Mouse (Mus musculus) midbrain, postnatal 0 days (tissue): ENCODE measurements around the gene Ppcdc. TPM values are rescaled to one million over a fixed set of nuclear protein-coding genes. Genes with fewer than 3 reads are reported as not detected.

Experiments used
- ATAC-seq: fragments of 200-750 bp; cut with Nextera tagmentation; 2 replicates; pipeline ENCODE4 v1.8.0; 2017; ENCODE audit warnings: moderate number of reproducible peaks, mild to moderate bottlenecking, moderate TSS enrichment, moderate library complexity; ENCODE audit not compliant: low FRiP score
- DNase-seq: peaks from one replicate; pipeline ENCODE4 v3.0.0-alpha.2; 2015; ENCODE audit warnings: low spot score
- H3K27ac ChIP-seq: fragments of 300-500 bp; sonication (generic); 2 replicates; pipeline ENCODE4 v1.5.1; 2014; ENCODE audit warnings: low read depth, mild to moderate bottlenecking, low read length, mixed read lengths
- H3K27me3 ChIP-seq: fragments of 300-500 bp; sonication (generic); 2 replicates; pipeline ENCODE4 v1.6.1; 2014; ENCODE audit warnings: low read length, control low read depth, mixed read lengths; ENCODE audit not compliant: insufficient read depth
- H3K36me3 ChIP-seq: fragments of 300-500 bp; sonication (generic); 2 replicates; pipeline ENCODE4 v1.6.1; 2014; ENCODE audit warnings: low read length, control low read depth, mixed read lengths; ENCODE audit not compliant: insufficient read depth
- H3K4me1 ChIP-seq: fragments of 300-500 bp; sonication (generic); 2 replicates; pipeline ENCODE4 v1.6.1; 2014; ENCODE audit warnings: mild to moderate bottlenecking, control low read depth, antibody characterized with exemption, low read length, mixed read lengths; ENCODE audit not compliant: insufficient read depth
- H3K4me2 ChIP-seq: fragments of 300-500 bp; sonication (generic); 2 replicates; pipeline ENCODE4 v1.6.1; 2014; ENCODE audit warnings: low read depth, mild to moderate bottlenecking, low read length, mixed read lengths; ENCODE audit not compliant: poor library complexity, severe bottlenecking
- H3K4me3 ChIP-seq: fragments of 300-500 bp; sonication (generic); 2 replicates; pipeline ENCODE4 v1.5.1; 2014; ENCODE audit warnings: low read depth, mild to moderate bottlenecking, low read length, moderate library complexity
- H3K9ac ChIP-seq: fragments of 300-500 bp; sonication (generic); replicated peaks from 2 replicates; pipeline ENCODE4 v1.6.1; 2014; ENCODE audit warnings: mild to moderate bottlenecking, low read length, moderate library complexity, mixed read lengths; ENCODE audit not compliant: poor library complexity, severe bottlenecking
- H3K9me3 ChIP-seq: fragments of 300-500 bp; sonication (generic); 2 replicates; pipeline ENCODE4 v1.6.1; 2016; ENCODE audit warnings: low read length, control low read depth
- CTCF ChIP-seq: IDR thresholded peaks from 2 replicates; pipeline ENCODE4 v1.5.1; 2016; ENCODE audit warnings: antibody characterized with exemption, mild to moderate bottlenecking
- WGBS: fragments of 180-500 bp; shearing (Covaris S2); extraction: QIAGEN DNeasy Blood & Tissue Kit; methylation state at CpG from one replicate; pipeline ENCODE4 v1.1.7; 2014; 5-methylcytosine and 5-hydroxymethylcytosine counted together
- polyA plus RNA-seq: library from polyadenylated mRNA; unstranded; fragments of >200 nt; fragmentation: Nextera tagmentation; extraction: Ambion mirVana; gene quantifications from 2 replicates; pipeline ENCODE4 v1.2.1, GENCODE M21; 2015
- total RNA-seq: library from RNA; depleted of rRNA; stranded (reverse); fragments of >200 nt; gene quantifications from 2 replicates; pipeline ENCODE4 v1.2.3, GENCODE M21; 2014

The Ppcdc gene
- total and polyA plus RNA-seq, 2 experiments from 2014 or later, result 17.6 to 29.7 TPM

DNA sequence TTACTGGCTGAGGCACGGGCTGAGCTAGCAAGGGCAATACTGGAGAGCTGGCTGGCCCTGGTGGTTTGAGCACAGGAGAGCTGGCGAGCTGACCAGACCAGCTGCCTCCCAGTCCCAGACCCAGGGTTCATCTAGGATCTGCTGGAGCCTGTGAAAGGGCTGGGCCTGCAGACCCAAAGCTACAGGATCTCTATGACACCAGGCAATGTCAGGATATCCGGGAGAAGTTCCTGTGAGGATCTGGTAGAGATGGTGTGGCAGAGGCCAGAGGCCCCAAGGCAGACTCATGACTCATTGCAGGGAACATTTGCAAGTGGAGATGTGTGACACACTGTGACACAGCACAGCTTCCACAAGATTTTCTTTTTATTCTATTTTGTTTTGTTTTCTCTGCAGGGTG, 14.8 kb downstream of the Ppcdc start:
- H3K36me3 ChIP-seq, result no peaks in the 10 kb centered on the region
- TF ChIP-seq CTCF, result no peak
- no peaks in the 10 kb centered on the region for H3K9me3 ChIP-seq
- no peaks in the 10 kb centered on the region for H3K27me3 ChIP-seq
- no peaks in the 10 kb centered on the region for H3K4me1 ChIP-seq
- ATAC-seq, result no peak
- H3K9ac ChIP-seq, result no peak overlapping the region
- no peak overlapping the region for H3K27ac ChIP-seq
- H3K4me2 ChIP-seq, result no peak overlapping the region
- no peak for DNase-seq
- H3K4me3 ChIP-seq, result no peak overlapping the region
- 92% methylated on average over 3 of the region's 3 CpGs for WGBS

DNA sequence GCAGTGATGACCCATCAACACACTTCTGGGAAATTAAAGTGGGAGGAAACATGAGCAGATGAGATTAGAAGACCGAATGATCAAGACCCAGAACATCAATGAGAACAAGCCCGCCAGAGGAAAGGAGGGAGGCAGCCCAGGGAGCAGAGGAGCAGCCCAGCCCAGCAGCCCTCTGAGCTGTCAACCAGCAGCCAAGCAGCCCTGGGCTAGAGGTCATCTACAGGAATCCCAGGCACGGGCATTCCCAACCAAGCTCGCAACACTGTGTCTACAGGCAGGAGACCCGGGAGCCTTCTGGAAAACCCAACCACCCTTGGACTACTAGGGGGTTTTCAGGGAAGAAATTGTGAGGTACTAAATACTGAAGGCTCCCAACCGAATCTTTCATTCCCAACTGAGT, 15.9 kb downstream of the Ppcdc start:
- H3K36me3 ChIP-seq, result no peaks in the 10 kb centered on the region
- no peak overlapping the region for H3K27ac ChIP-seq
- H3K4me1 ChIP-seq, result no peaks in the 10 kb centered on the region
- no peak for TF ChIP-seq CTCF
- no peaks in the 10 kb centered on the region for H3K9me3 ChIP-seq
- WGBS, result 77% methylated on average over 6 of the region's 6 CpGs
- no peaks in the 10 kb centered on the region for H3K27me3 ChIP-seq
- DNase-seq, result no peak
- H3K4me3 ChIP-seq, result no peak overlapping the region
- H3K4me2 ChIP-seq, result no peak overlapping the region
- ATAC-seq, result no peak
- no peak overlapping the region for H3K9ac ChIP-seq

DNA sequence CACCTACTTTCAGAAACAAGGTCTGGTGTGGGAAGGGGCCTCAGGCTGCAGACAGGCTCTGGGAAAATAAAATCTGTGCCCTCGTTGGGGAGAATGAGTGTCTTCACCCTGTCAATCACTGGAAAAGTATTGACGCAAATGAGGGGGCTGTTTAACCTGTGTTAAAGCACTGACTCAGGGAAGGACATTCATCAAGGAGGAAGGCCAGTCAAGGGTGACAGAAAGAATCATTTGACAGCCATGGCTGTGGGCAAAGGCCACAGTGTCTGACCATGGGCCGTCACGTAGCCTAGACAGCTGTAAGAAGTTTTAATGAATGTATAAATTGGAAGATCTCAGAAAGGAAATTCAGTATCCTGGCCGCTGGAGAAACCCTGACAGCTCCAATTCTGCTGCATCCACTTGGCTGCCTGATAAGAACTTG, 18.2 kb downstream of the Ppcdc start:
- Histone ChIP-seq H3K27ac (peak overlapping the region; percentile 62; the same call in 1 of the 2 replicates), H3K4me3 (no peak overlapping the region), H3K9me3 (no peaks in the 10 kb centered on the region), H3K4me1 (no peaks in the 10 kb centered on the region), H3K9ac (no peak overlapping the region), H3K4me2 (no peak overlapping the region), H3K36me3 (no peaks in the 10 kb centered on the region), H3K27me3 (no peaks in the 10 kb centered on the region)
- ATAC-seq (no peak), DNase-seq (no peak)
- 65% methylated on average over 5 of the region's 5 CpGs for WGBS
- TF ChIP-seq CTCF, result no peak

DNA sequence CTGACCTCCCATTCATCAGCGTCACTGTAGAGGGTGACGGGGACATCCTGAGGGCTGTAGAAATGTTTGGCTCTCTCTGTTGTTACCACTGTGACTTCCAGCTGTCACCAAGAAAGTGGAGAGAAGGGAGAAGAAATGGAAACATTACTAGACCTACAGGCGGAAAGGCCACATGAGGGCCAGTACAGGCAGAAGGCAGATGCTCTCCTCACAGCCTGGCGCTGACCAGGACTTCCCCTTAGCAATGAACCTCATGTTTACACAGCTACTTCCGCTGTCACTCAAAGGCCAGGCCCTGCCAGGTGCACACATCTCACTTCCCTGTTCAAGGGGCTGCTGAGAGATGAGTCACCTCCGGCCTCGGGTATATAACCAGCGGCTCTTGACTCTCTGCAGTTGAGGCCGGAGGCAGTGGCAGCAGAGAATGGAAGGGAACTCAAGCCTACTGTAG, 18.8 kb downstream of the Ppcdc start:
- no peak for TF ChIP-seq CTCF
- H3K9me3 ChIP-seq, result no peaks in the 10 kb centered on the region
- H3K4me2 ChIP-seq, result no peak overlapping the region
- H3K27me3 ChIP-seq, result no peaks in the 10 kb centered on the region
- H3K27ac ChIP-seq, result peak overlapping the region; percentile 62
- 78% methylated on average over 9 of the region's 9 CpGs for WGBS
- no peak for ATAC-seq
- no peaks in the 10 kb centered on the region for H3K4me1 ChIP-seq
- peak; percentile 45 for DNase-seq
- H3K4me3 ChIP-seq, result no peak overlapping the region
- H3K36me3 ChIP-seq, result no peaks in the 10 kb centered on the region
- no peak overlapping the region for H3K9ac ChIP-seq

DNA sequence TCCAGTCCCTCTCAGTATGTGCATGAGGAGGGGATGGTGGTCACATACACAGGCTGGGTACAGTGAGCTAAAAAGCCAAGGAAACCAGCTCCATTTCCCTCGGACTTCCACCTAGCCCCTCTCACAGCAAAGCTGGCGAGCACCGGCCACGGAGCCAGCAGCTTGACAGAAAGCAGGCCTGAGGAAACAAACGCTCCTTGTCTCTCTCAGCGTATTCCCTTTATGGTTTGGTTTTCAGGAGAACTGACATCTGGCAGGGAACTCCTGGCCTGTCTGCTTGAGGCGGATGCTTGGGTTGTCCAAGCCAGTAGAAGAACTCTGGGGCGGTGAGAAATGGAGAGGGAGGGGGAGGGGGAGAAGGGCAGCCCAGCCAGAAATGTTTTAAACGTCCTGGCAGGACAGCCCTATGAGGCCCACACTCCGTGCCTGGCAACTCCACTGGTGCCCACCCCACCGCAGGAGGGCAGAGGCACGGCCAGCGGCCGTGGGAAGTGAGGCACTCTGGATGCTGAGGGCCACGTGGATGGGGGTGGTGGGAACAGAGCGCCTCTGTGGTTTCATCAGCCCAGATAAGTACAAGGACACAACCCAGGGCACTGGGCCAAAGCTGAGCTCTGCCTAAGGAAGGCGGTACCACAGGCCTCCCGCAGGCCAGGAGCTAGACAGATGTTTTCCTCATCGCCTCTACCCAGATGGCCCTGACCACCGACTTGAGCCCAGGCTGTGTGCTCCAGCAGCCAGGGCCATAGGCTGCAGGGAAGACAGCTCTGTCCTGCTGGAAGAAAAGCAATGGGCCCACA, 19.4 kb downstream of the Ppcdc start:
- Histone ChIP-seq H3K27me3 (no peaks in the 10 kb centered on the region), H3K36me3 (no peaks in the 10 kb centered on the region), H3K4me3 (no peak overlapping the region), H3K4me2 (no peak overlapping the region), H3K9ac (no peak overlapping the region), H3K4me1 (no peaks in the 10 kb centered on the region), H3K27ac (peak overlapping the region; percentile 62), H3K9me3 (no peaks in the 10 kb centered on the region)
- ATAC-seq (peak; percentile 86), DNase-seq (peak; percentile 90)
- WGBS, result 59% methylated on average over 20 of the region's 20 CpGs
- peak; percentile 18 for TF ChIP-seq CTCF

DNA sequence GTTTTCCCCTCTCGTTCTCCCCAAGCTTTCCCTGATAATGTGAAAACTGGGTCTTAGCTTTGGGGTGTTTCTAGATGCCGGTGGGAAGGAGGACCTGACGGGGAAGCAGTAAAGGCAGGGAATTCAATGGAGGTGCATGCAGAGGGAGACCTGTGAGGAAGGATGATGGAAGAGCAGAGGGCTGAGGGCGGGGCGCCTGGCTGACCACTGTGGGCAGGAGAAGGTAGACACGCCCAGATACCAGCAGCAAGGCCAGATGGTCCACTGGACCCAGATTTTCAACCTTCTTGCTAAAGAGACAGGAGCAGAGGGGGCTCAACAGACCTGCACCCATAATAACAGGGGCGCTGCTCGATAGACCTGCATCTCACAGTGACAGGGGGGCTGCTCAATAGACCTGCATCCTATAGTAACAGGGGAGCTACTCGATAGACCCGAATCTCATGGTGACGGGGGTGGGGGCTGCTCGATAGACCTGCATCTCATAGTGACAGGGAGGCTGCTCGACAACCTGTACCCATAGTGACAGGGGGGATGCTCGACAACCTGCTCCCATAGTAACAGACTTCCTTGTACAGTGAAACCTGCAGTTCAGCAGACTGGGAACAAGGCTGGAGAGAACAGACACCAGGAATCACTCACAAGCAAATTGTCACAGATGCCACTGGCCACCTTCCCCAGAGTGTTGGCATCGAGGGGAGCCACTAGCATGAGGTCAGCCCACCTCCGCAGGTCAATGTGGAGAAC, 20.2 kb downstream of the Ppcdc start:
- no peak for TF ChIP-seq CTCF
- no peak overlapping the region for H3K4me3 ChIP-seq
- ATAC-seq, result no peak
- H3K9me3 ChIP-seq, result no peaks in the 10 kb centered on the region
- H3K4me1 ChIP-seq, result no peaks in the 10 kb centered on the region
- peak overlapping the region; percentile 62; the same call in 1 of the 2 replicates for H3K27ac ChIP-seq
- DNase-seq, result peak; percentile 17
- H3K36me3 ChIP-seq, result 0 out of 2 replicates have a peak, but pooled peaks cover 4% of the 10 kb centered on the region
- WGBS, result 84% methylated on average over 16 of the region's 16 CpGs
- H3K9ac ChIP-seq, result no peak overlapping the region
- no peak overlapping the region for H3K4me2 ChIP-seq
- H3K27me3 ChIP-seq, result no peaks in the 10 kb centered on the region
